Mouse (Mus musculus): ENCODE results near the gene Slc39a9. TPM values are rescaled to one million over a fixed set of nuclear protein-coding genes. Genes with fewer than 3 reads are reported as not detected.

The Slc39a9 gene
- total and polyA plus RNA-seq, 2 experiments from 2014 or later: 17.6 to 19.3 TPM

GRCm38 (mm10) chr12:80642725-80643692 is 674 bp upstream of the Slc39a9 start:
- Histone ChIP-seq H3K27me3 (ENCODE audit: insufficient read depth, low read length) (no peaks in the 10 kb centered on the region), H3K4me1 (ENCODE audit: insufficient read depth, low read length) (peaks cover 17% of the 10 kb centered on the region), H3K4me3 (ENCODE audit: low read depth, low read length) (peak overlapping the region; percentile 81), H3K9ac (replicated peaks; ENCODE audit: low read length, poor library complexity, severe bottlenecking) (peak overlapping the region; percentile 84), H3K36me3 (ENCODE audit: insufficient read depth, low read length) (peaks cover 12% of the 10 kb centered on the region), H3K27ac (ENCODE audit: low read depth, low read length) (peak overlapping the region; percentile 89), H3K4me2 (ENCODE audit: low read depth, low read length, poor library complexity, severe bottlenecking) (peak overlapping the region; percentile 71), H3K9me3 (ENCODE audit: low read length) (no peaks in the 10 kb centered on the region)
- peak; percentile 72 for TF ChIP-seq CTCF (IDR thresholded peaks at IDR 0.05)
- WGBS: 3% methylated on average over 38 of the region's 48 CpGs
- ATAC-seq (ENCODE audit: low FRiP score) (peak; percentile 77), DNase-seq (ENCODE audit: low spot score) (peak; percentile 35)

GRCm38 (mm10) chr12:80644506-80644868 is 804 bp downstream of the Slc39a9 start:
- TF ChIP-seq CTCF (IDR thresholded peaks at IDR 0.05): no peak
- Histone ChIP-seq H3K27ac (ENCODE audit: low read depth, low read length) (peak overlapping the region; percentile 89), H3K4me2 (ENCODE audit: low read depth, low read length, poor library complexity, severe bottlenecking) (peak overlapping the region; percentile 73), H3K9ac (replicated peaks; ENCODE audit: low read length, poor library complexity, severe bottlenecking) (peak overlapping the region; percentile 84), H3K27me3 (ENCODE audit: insufficient read depth, low read length) (no peaks in the 10 kb centered on the region), H3K4me1 (ENCODE audit: insufficient read depth, low read length) (peaks cover 17% of the 10 kb centered on the region), H3K9me3 (ENCODE audit: low read length) (no peaks in the 10 kb centered on the region), H3K4me3 (ENCODE audit: low read depth, low read length) (peak overlapping the region; percentile 81), H3K36me3 (ENCODE audit: insufficient read depth, low read length) (peaks cover 5% of the 10 kb centered on the region)
- DNase-seq (ENCODE audit: low spot score): no peak
- WGBS: 7% methylated on average over 18 of the region's 18 CpGs
- ATAC-seq (ENCODE audit: low FRiP score): no peak

GRCm38 (mm10) chr12:80646377-80646776 is 2.7 kb downstream of the Slc39a9 start:
- no peaks in the 10 kb centered on the region for H3K27me3 ChIP-seq (ENCODE audit: insufficient read depth, low read length)
- TF ChIP-seq CTCF (IDR thresholded peaks at IDR 0.05): no peak
- ATAC-seq (ENCODE audit: low FRiP score) (no peak), DNase-seq (ENCODE audit: low spot score) (no peak)
- no peaks in the 10 kb centered on the region for H3K9me3 ChIP-seq (ENCODE audit: low read length)
- H3K4me3 ChIP-seq (ENCODE audit: low read depth, low read length): no peak overlapping the region
- H3K4me1 ChIP-seq (ENCODE audit: insufficient read depth, low read length): peaks cover 17% of the 10 kb centered on the region
- no peak overlapping the region for H3K9ac ChIP-seq (replicated peaks; ENCODE audit: low read length, poor library complexity, severe bottlenecking)
- H3K27ac ChIP-seq (ENCODE audit: low read depth, low read length): no peak overlapping the region
- peak overlapping the region; percentile 73 for H3K4me2 ChIP-seq (ENCODE audit: low read depth, low read length, poor library complexity, severe bottlenecking)
- no peaks in the 10 kb centered on the region for H3K36me3 ChIP-seq (ENCODE audit: insufficient read depth, low read length)
- 99% methylated on average over 3 of the region's 3 CpGs for WGBS

GRCm38 (mm10) chr12:80653951-80654658 is 10.4 kb downstream of the Slc39a9 start:
- ATAC-seq (ENCODE audit: low FRiP score): no peak
- DNase-seq (ENCODE audit: low spot score): peak; percentile 37

GRCm38 (mm10) chr12:80654659-80655025 is 11.0 kb downstream of the Slc39a9 start:
- H3K9me3 ChIP-seq (ENCODE audit: low read length): no peaks in the 10 kb centered on the region
- 90% methylated on average over 3 of the region's 3 CpGs for WGBS
- DNase-seq (ENCODE audit: low spot score) (no peak), ATAC-seq (ENCODE audit: low FRiP score) (no peak)
- no peak for TF ChIP-seq CTCF (IDR thresholded peaks at IDR 0.05)
- H3K27me3 ChIP-seq (ENCODE audit: insufficient read depth, low read length): no peaks in the 10 kb centered on the region
- H3K4me3 ChIP-seq (ENCODE audit: low read depth, low read length): no peak overlapping the region
- H3K9ac ChIP-seq (replicated peaks; ENCODE audit: low read length, poor library complexity, severe bottlenecking): no peak overlapping the region
- no peak overlapping the region for H3K4me2 ChIP-seq (ENCODE audit: low read depth, low read length, poor library complexity, severe bottlenecking)
- no peak overlapping the region for H3K27ac ChIP-seq (ENCODE audit: low read depth, low read length)
- no peaks in the 10 kb centered on the region for H3K36me3 ChIP-seq (ENCODE audit: insufficient read depth, low read length)
- H3K4me1 ChIP-seq (ENCODE audit: insufficient read depth, low read length): no peaks in the 10 kb centered on the region

More at GRCm38 (mm10) chr12:80653951-80654658, 10.4 kb downstream of the Slc39a9 start:
- no peaks in the 10 kb centered on the region for H3K9me3 ChIP-seq (ENCODE audit: low read length)
- no peak overlapping the region for H3K4me2 ChIP-seq (ENCODE audit: low read depth, low read length, poor library complexity, severe bottlenecking)
- no peaks in the 10 kb centered on the region for H3K27me3 ChIP-seq (ENCODE audit: insufficient read depth, low read length)
- H3K4me3 ChIP-seq (ENCODE audit: low read depth, low read length): no peak overlapping the region
- TF ChIP-seq CTCF (IDR thresholded peaks at IDR 0.05): no peak
- no peaks in the 10 kb centered on the region for H3K4me1 ChIP-seq (ENCODE audit: insufficient read depth, low read length)
- no peak overlapping the region for H3K9ac ChIP-seq (replicated peaks; ENCODE audit: low read length, poor library complexity, severe bottlenecking)
- WGBS: 84% methylated on average over 7 of the region's 7 CpGs
- no peak overlapping the region for H3K27ac ChIP-seq (ENCODE audit: low read depth, low read length)
- H3K36me3 ChIP-seq (ENCODE audit: insufficient read depth, low read length): no peaks in the 10 kb centered on the region

- Histone ChIP-seq H3K4me1 (ENCODE audit: insufficient read depth, low read length) (no peaks in the 10 kb centered on the region), H3K27me3 (ENCODE audit: insufficient read depth, low read length) (no peaks in the 10 kb centered on the region), H3K9ac (replicated peaks; ENCODE audit: low read length, poor library complexity, severe bottlenecking) (no peak overlapping the region), H3K27ac (ENCODE audit: low read depth, low read length) (no peak overlapping the region), H3K4me3 (ENCODE audit: low read depth, low read length) (no peak overlapping the region), H3K9me3 (ENCODE audit: low read length) (no peaks in the 10 kb centered on the region), H3K36me3 (ENCODE audit: insufficient read depth, low read length) (peaks cover 6% of the 10 kb centered on the region; the same call in 1 of the 2 replicates), H3K4me2 (ENCODE audit: low read depth, low read length, poor library complexity, severe bottlenecking) (no peak overlapping the region)
- WGBS: 84% methylated on average over 6 of the region's 6 CpGs
- no peak for TF ChIP-seq CTCF (IDR thresholded peaks at IDR 0.05)
- DNase-seq (ENCODE audit: low spot score) (no peak), ATAC-seq (ENCODE audit: low FRiP score) (no peak)
These were observed 15.0 kb downstream of the Slc39a9 start for GRCm38 (mm10) chr12:80658661-80659060.
